9 mouse cellular contexts compared by ENCODE assay signal in the genomic region with DNA sequence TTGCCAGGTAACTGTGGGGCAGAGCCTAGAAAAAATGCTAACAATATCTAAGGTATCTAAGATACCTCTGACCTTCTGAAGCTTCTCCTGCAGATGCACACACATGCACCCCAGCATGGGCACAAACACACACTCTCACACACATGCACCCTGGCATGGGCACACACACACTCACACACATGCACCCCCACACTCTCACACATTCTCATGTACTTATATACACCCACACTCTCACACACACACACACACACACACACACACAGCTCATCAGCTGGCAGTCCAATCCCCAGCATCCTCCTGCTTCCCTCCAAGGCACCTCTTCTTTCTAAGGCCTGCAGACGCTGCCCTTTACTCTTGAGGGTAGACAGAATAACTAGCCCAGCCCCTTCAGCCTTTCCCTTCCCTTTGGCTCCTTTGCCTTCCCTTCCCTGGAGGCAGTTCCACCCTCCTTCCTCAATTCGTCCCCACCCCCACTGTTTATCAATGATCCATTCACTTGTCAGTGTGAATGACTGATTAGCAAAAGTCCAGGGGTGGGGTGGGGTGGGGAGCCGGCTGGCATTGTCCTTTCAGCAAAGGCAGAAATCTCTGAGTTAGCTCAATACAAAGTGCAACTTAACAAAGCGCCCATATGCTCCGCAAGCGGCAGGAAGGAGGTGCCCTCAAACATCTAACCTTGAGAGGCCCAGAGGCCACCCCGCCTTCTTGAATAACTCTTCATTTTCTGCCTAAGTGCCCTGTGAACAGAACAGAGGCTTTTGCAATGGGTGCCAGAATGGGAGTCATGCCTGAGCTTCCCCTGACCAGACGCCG.
A peak's percentile ranks its signal among the peaks of the same experiment; 100 is the strongest.
DNase-seq lines count a peak whose midpoint lies in the region; ATAC-seq and TF ChIP-seq lines count a peak whose summit lies in the region.
"Had no signal": no experiment of that assay in that cellular context is flagged by ENCODE, and none has a peak within 500 bp of the region (broad histone marks: within the 10 kb centered on the region; RNA-seq: fewer than 3 reads in every experiment).

No protein-coding gene starts in this region.

- H3K4me2 ChIP-seq in intestine, embryonic 16.5 days (ENCODE audit: low read depth, low read length) = peak overlapping the region; percentile 42
- H3K4me2 ChIP-seq in midbrain, embryonic 14.5 days (ENCODE audit: low read length) = no peak overlapping the region; the same call in 1 of the 2 replicates
- H3K4me2 ChIP-seq: limb, embryonic 13.5 days had no signal

- peak; percentile 35 for ATAC-seq in Patski
- ATAC-seq in intestine, embryonic 16.5 days = peak; percentile 91
- ATAC-seq in midbrain, embryonic 14.5 days (ENCODE audit: low FRiP score, low TSS enrichment) = peak; percentile 49; the same call in 1 of the 2 replicates

- no peaks in the 10 kb centered on the region for H3K36me3 ChIP-seq in intestine, embryonic 16.5 days (ENCODE audit: control insufficient read depth, insufficient read depth, low read length)
- H3K36me3 ChIP-seq in midbrain, embryonic 14.5 days (ENCODE audit: control insufficient read depth, insufficient read depth, low read length) = no peaks in the 10 kb centered on the region
- H3K36me3 ChIP-seq: limb, embryonic 13.5 days had no signal

- H3K9ac ChIP-seq in intestine, embryonic 16.5 days (ENCODE audit: low read depth, low read length) = no peak overlapping the region
- no peak overlapping the region for H3K9ac ChIP-seq in midbrain, embryonic 14.5 days (replicated peaks; ENCODE audit: low read length)
- H3K9ac ChIP-seq: limb, embryonic 13.5 days had no signal

- no peak overlapping the region for H3K27ac ChIP-seq in intestine, embryonic 16.5 days (ENCODE audit: low read length)
- no peak overlapping the region for H3K27ac ChIP-seq in midbrain, embryonic 14.5 days (replicated peaks; ENCODE audit: low read depth, low read length)
- H3K27ac ChIP-seq: limb, embryonic 13.5 days had no signal

- TF ChIP-seq CTCF in Patski (IDR thresholded peaks at IDR 0.05) = no peak

- no peak for DNase-seq in Patski (ENCODE audit: low read depth, low spot score)
- peak; percentile 78 for DNase-seq in embryo, embryonic 9.5 days (ENCODE audit: extremely low spot score)
- peak; percentile 36 for DNase-seq in midbrain, embryonic 14.5 days
- no peak for DNase-seq in gastrocnemius, postnatal 36 days
- DNase-seq in layer of hippocampus, adult 9-11 months = no peak
- DNase-seq in ovary, postnatal 10 days (ENCODE audit: low spot score) = no peak

- no peaks in the 10 kb centered on the region for H3K9me3 ChIP-seq in intestine, embryonic 16.5 days (ENCODE audit: control insufficient read depth, low read length)
- no peaks in the 10 kb centered on the region for H3K9me3 ChIP-seq in midbrain, embryonic 14.5 days (ENCODE audit: control insufficient read depth, low read length)
- H3K9me3 ChIP-seq: limb, embryonic 13.5 days had no signal

- POLR2A ChIA-PET in Patski (lab: Charles Lee) = no interaction called here

- peaks cover 7% of the 10 kb centered on the region; the same call in 1 of the 2 replicates for H3K4me1 ChIP-seq in intestine, embryonic 16.5 days (ENCODE audit: control insufficient read depth, insufficient read depth, low read length)
- H3K4me1 ChIP-seq in midbrain, embryonic 14.5 days (ENCODE audit: control insufficient read depth, insufficient read depth, low read length) = peaks cover 16% of the 10 kb centered on the region

- in situ Hi-C loops in Patski (cut with MboI; ENCODE audit: low pct_unique_long_range_greater_than_20kb) = no loop called here

- intact Hi-C loops in gastrocnemius, postnatal 36 days (cut with DNase I) = no loop called here

- WGBS in intestine, embryonic 16.5 days = 5% methylated on average over 9 of the region's 9 CpGs
- WGBS in midbrain, embryonic 14.5 days = 8% methylated on average over 9 of the region's 9 CpGs

- H3K27me3 ChIP-seq in Patski = peaks cover 24% of the 10 kb centered on the region
- H3K27me3 ChIP-seq in intestine, embryonic 16.5 days (replicated peaks; ENCODE audit: control insufficient read depth, insufficient read depth, low read length) = no peaks in the 10 kb centered on the region
- H3K27me3 ChIP-seq in midbrain, embryonic 14.5 days (ENCODE audit: control insufficient read depth, insufficient read depth, low read length) = no peaks in the 10 kb centered on the region; the same call in 1 of the 2 replicates

- CTCF ChIA-PET in Patski (lab: Charles Lee) = no interaction called here

- no peak overlapping the region for H3K4me3 ChIP-seq in intestine, embryonic 16.5 days (ENCODE audit: low read length)
- H3K4me3 ChIP-seq in midbrain, embryonic 14.5 days (replicated peaks; ENCODE audit: low read depth, low read length) = no peak overlapping the region
- H3K4me3 ChIP-seq: erythroblast, embryonic 14.5 days; limb, embryonic 13.5 days had no signal

Comparison
In these comparisons a context has a peak if more than half of its experiments do, and no peak if none do; other contexts are left out.
1. ATAC-seq: peak in every context shown above with its lines; median percentile 91 in intestine, embryonic 16.5 days; 49 in midbrain, embryonic 14.5 days; 35 in Patski.
2. DNase-seq: peak in embryo, embryonic 9.5 days (single experiment) and midbrain, embryonic 14.5 days (single experiment); none in Patski (single experiment), gastrocnemius, postnatal 36 days (0 of 2), layer of hippocampus, adult 9-11 months (single experiment) and ovary, postnatal 10 days (single experiment).